Mouse (Mus musculus) gastrocnemius, postnatal 36 days (tissue): ENCODE data around the gene Tmem185b. TPM values are rescaled to one million over a fixed set of nuclear protein-coding genes. Genes with fewer than 3 reads are reported as not detected.

Source experiments
- total RNA-seq, 2 experiments: library from RNA; stranded (reverse); gene quantifications; 2 replicates each; pipeline ENCODE4 v1.2.3; 2021

Gene Tmem185b
- total RNA-seq, 2 experiments from 2014 or later: 3.5 to 4.0 TPM

Other genes starting within 250 kb of the Tmem185b start
- under 1 TPM; 0.33 to 0.67 TPM for gene Inhbb, start 103.9 kb upstream of the Tmem185b start, total RNA-seq
- 1 to 10 TPM; 7.6 to 9.5 TPM for gene Ralb, start 21.4 kb upstream of the Tmem185b start, total RNA-seq
- 1 to 10 TPM; 2.7 to 3.6 TPM for gene Epb41l5, start 122.8 kb downstream of the Tmem185b start, total RNA-seq